Mouse (Mus musculus) lung, embryonic 16.5 days (tissue): ENCODE measurements around the gene Dll4. TPM values are rescaled to one million over a fixed set of nuclear protein-coding genes. Genes with fewer than 3 reads are reported as not detected.

ENCODE experiments used
- ATAC-seq: fragments of 200-750 bp; cut with Nextera tagmentation; 2 replicates; pipeline ENCODE4 v1.8.0; 2017; ENCODE audit warnings: low read depth, mild to moderate bottlenecking, moderate library complexity
- H3K27ac ChIP-seq: fragments of 300-500 bp; sonication (generic); 2 replicates; pipeline ENCODE4 v1.5.1; 2014; ENCODE audit warnings: mild to moderate bottlenecking, control low read depth, low read length
- H3K27me3 ChIP-seq: fragments of 300-500 bp; sonication (generic); 2 replicates; pipeline ENCODE4 v1.6.1; 2014; ENCODE audit warnings: low read depth, low read length, mixed read lengths; ENCODE audit not compliant: control insufficient read depth, insufficient read depth
- H3K36me3 ChIP-seq: fragments of 300-500 bp; sonication (generic); 2 replicates; pipeline ENCODE4 v1.6.1; 2014; ENCODE audit warnings: low read length; ENCODE audit not compliant: control insufficient read depth, insufficient read depth
- H3K4me1 ChIP-seq: fragments of 300-500 bp; sonication (generic); replicated peaks from 2 replicates; pipeline ENCODE4 v1.6.1; 2014; ENCODE audit warnings: low read length, mixed read lengths; ENCODE audit not compliant: control insufficient read depth, insufficient read depth
- H3K4me2 ChIP-seq: fragments of 300-500 bp; sonication (generic); 2 replicates; pipeline ENCODE4 v1.6.1; 2014; ENCODE audit warnings: low read depth, low read length, control low read depth
- H3K4me3 ChIP-seq: fragments of 300-500 bp; sonication (generic); 2 replicates; pipeline ENCODE4 v1.5.1; 2014; ENCODE audit warnings: mild to moderate bottlenecking, low read length, control low read depth
- H3K9ac ChIP-seq: fragments of 300-500 bp; sonication (generic); 2 replicates; pipeline ENCODE4 v1.6.1; 2014; ENCODE audit warnings: low read length, control low read depth
- H3K9me3 ChIP-seq: fragments of 300-500 bp; sonication (generic); 2 replicates; pipeline ENCODE4 v1.6.1; 2016; ENCODE audit warnings: low read length; ENCODE audit not compliant: control insufficient read depth
- WGBS: fragments of 180-500 bp; shearing (Covaris S2); extraction: QIAGEN DNeasy Blood & Tissue Kit; methylation state at CpG from one replicate; pipeline ENCODE4 v1.1.7; 2014; 5-methylcytosine and 5-hydroxymethylcytosine counted together
- polyA plus RNA-seq: library from polyadenylated mRNA; unstranded; fragments of >200 nt; fragmentation: Nextera tagmentation; extraction: Ambion mirVana; gene quantifications from 2 replicates; pipeline ENCODE4 v1.2.1, GENCODE M21; 2015

Gene Dll4
- polyA plus RNA-seq, 1 experiment from 2014 or later: 14.6 TPM

GRCm38 (mm10) chr2:119293311-119293710, 32.3 kb upstream of the Dll4 start:
- Histone ChIP-seq H3K36me3 (peaks cover 41% of the 10 kb centered on the region), H3K4me3 (no peak overlapping the region), H3K27ac (no peak overlapping the region), H3K4me2 (no peak overlapping the region), H3K27me3 (no peaks in the 10 kb centered on the region), H3K4me1 (peaks cover 8% of the 10 kb centered on the region), H3K9ac (no peak overlapping the region), H3K9me3 (no peaks in the 10 kb centered on the region)
- no peak for ATAC-seq
- WGBS: 91% methylated on average over 17 of the region's 17 CpGs

- H3K27ac ChIP-seq: no peak overlapping the region
- no peak overlapping the region for H3K4me2 ChIP-seq
- H3K27me3 ChIP-seq: no peaks in the 10 kb centered on the region
- H3K4me3 ChIP-seq: no peak overlapping the region
- no peak overlapping the region for H3K9ac ChIP-seq
- WGBS: 90% methylated on average over 34 of the region's 34 CpGs
- peaks cover 41% of the 10 kb centered on the region for H3K36me3 ChIP-seq
- no peaks in the 10 kb centered on the region for H3K9me3 ChIP-seq
- H3K4me1 ChIP-seq: peaks cover 8% of the 10 kb centered on the region
- ATAC-seq: no peak
Measured at GRCm38 (mm10) chr2:119293776-119294390, 31.7 kb upstream of the Dll4 start.

DNA sequence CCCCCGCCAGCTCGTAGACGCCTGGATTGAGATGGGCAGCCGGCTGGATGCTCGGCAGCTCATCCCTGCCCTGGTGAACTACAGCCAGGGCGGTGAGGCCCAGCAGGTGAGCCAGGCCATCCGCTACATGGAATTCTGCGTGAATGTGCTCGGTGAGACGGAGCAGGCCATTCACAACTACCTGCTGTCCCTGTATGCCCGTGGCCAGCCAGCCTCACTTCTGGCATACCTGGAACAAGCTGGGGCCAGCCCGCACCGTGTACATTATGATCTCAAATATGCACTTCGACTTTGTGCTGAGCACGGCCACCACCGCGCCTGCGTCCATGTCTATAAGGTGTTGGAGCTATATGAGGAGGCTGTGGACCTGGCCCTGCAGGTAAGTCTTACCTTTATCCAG, 31.2 kb upstream of the Dll4 start:
- Histone ChIP-seq H3K36me3 (peaks cover 41% of the 10 kb centered on the region), H3K27ac (no peak overlapping the region), H3K4me3 (no peak overlapping the region), H3K4me1 (peaks cover 5% of the 10 kb centered on the region), H3K27me3 (no peaks in the 10 kb centered on the region), H3K9ac (no peak overlapping the region), H3K9me3 (no peaks in the 10 kb centered on the region), H3K4me2 (no peak overlapping the region)
- ATAC-seq: no peak
- WGBS: 90% methylated on average over 18 of the region's 18 CpGs

GRCm38 (mm10) chr2:119296756-119297155, 28.8 kb upstream of the Dll4 start:
- peaks cover 39% of the 10 kb centered on the region for H3K36me3 ChIP-seq
- WGBS: 92% methylated on average over 12 of the region's 12 CpGs
- no peak overlapping the region for H3K9ac ChIP-seq
- H3K4me1 ChIP-seq: peaks cover 14% of the 10 kb centered on the region
- H3K27me3 ChIP-seq: no peaks in the 10 kb centered on the region
- H3K9me3 ChIP-seq: no peaks in the 10 kb centered on the region
- H3K4me2 ChIP-seq: no peak overlapping the region
- no peak for ATAC-seq
- H3K4me3 ChIP-seq: no peak overlapping the region
- no peak overlapping the region for H3K27ac ChIP-seq

- H3K36me3 ChIP-seq: peaks cover 39% of the 10 kb centered on the region
- 93% methylated on average over 19 of the region's 19 CpGs for WGBS
- H3K4me1 ChIP-seq: peaks cover 14% of the 10 kb centered on the region
- no peaks in the 10 kb centered on the region for H3K27me3 ChIP-seq
- H3K9ac ChIP-seq: no peak overlapping the region
- ATAC-seq: no peak
- H3K27ac ChIP-seq: no peak overlapping the region
- H3K4me2 ChIP-seq: no peak overlapping the region
- H3K4me3 ChIP-seq: no peak overlapping the region
- no peaks in the 10 kb centered on the region for H3K9me3 ChIP-seq
Measured at GRCm38 (mm10) chr2:119297506-119297905, 28.1 kb upstream of the Dll4 start.

DNA sequence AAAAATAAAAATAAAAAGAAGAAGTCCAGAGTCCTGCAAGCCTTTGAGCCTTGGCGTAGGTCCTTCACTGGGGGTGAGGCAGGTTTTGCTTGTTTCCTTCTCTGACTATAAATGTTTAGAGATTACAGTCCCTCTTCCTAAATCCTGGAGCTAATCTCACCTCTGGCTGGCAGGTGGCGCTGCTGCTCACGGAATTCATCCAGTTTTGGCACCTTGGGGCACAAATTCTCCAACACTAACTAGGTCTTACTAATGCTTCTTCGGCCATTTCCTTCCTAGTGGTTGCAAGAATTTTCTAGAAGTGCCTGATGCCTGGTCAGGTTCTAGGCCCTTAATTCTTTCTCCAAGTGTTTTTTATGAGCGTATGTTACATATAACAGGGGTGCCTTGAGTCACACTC, 27.3 kb upstream of the Dll4 start:
- Histone ChIP-seq H3K27ac (no peak overlapping the region), H3K9ac (no peak overlapping the region), H3K4me3 (no peak overlapping the region), H3K4me1 (peaks cover 14% of the 10 kb centered on the region), H3K27me3 (no peaks in the 10 kb centered on the region), H3K36me3 (peaks cover 34% of the 10 kb centered on the region), H3K4me2 (no peak overlapping the region), H3K9me3 (no peaks in the 10 kb centered on the region)
- 33% methylated on average over 5 of the region's 5 CpGs for WGBS
- ATAC-seq: no peak

GRCm38 (mm10) chr2:119298839-119299238, 26.7 kb upstream of the Dll4 start:
- Histone ChIP-seq H3K9ac (no peak overlapping the region), H3K27me3 (no peaks in the 10 kb centered on the region), H3K4me2 (no peak overlapping the region), H3K4me1 (peaks cover 14% of the 10 kb centered on the region), H3K27ac (peak overlapping the region; percentile 91), H3K4me3 (no peak overlapping the region), H3K9me3 (no peaks in the 10 kb centered on the region), H3K36me3 (peaks cover 30% of the 10 kb centered on the region)
- WGBS: 82% methylated on average over 2 of the region's 2 CpGs
- no peak for ATAC-seq

DNA sequence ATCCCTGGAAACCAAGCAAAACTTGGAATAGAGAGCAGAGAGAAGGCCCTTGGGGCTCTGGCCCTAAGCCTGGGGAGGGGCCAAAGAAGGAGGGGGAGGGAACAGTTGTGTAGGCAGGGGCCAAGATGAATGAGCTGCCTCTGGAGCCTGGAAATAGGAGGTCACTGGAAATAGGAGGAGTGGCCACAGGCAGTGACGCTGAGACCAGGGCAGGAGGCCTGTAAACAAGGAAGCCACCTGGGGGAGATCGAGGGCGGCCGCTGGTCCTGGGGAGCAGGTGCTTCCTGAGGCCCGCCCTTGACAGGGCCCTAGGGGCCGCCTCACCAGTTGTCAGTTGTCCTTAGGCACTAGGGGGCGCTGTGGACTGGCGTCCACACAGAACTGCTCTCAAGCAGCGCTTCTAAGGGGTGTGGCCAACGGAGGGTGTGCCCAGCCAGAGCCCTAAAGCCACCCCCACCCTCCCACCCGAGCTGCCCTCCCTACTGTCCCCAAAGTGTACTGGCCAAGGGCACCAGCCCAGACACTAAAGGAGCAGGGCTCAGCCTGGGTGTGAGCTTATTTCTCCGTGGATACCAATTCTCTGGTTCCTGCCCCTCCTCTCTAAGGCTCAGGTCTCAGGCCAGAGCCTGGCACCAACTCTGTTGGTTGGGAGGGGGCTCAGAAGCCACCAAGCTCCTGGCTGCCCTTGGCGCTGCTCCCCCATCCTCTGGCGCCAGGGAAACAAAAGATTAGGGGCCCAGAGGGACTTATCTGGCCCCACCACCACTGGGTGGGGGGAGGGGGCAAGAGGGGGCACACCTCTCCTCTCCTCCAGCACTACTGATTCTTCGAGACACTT, 25.4 kb upstream of the Dll4 start:
- Histone ChIP-seq H3K9me3 (no peaks in the 10 kb centered on the region), H3K4me1 (peaks cover 16% of the 10 kb centered on the region), H3K27ac (peak overlapping the region; percentile 91), H3K36me3 (peaks cover 18% of the 10 kb centered on the region), H3K9ac (peak overlapping the region; percentile 65), H3K4me3 (peak overlapping the region; percentile 25; the same call in 1 of the 2 replicates), H3K27me3 (no peaks in the 10 kb centered on the region), H3K4me2 (peak overlapping the region; percentile 54)
- WGBS: 6% methylated on average over 15 of the region's 15 CpGs
- ATAC-seq: peak; percentile 83

- WGBS: 40% methylated on average over 7 of the region's 7 CpGs
- Histone ChIP-seq H3K36me3 (peaks cover 16% of the 10 kb centered on the region), H3K27me3 (no peaks in the 10 kb centered on the region), H3K4me1 (peaks cover 16% of the 10 kb centered on the region), H3K27ac (peak overlapping the region; percentile 91), H3K9ac (peak overlapping the region; percentile 65; the same call in 1 of the 2 replicates), H3K4me3 (no peak overlapping the region), H3K4me2 (peak overlapping the region; percentile 54), H3K9me3 (no peaks in the 10 kb centered on the region)
- peak; percentile 44 for ATAC-seq
Measured at GRCm38 (mm10) chr2:119300819-119301493, 24.6 kb upstream of the Dll4 start.
